Mouse (Mus musculus) layer of hippocampus, postnatal 36 days (tissue): ENCODE data around the gene Igfbp3. TPM values are rescaled to one million over a fixed set of nuclear protein-coding genes. Genes with fewer than 3 reads are reported as not detected.

ENCODE experiments used
- DNase-seq, 2 experiments: peaks; one replicate each; pipeline ENCODE4 v3.0.0; 2022
- total RNA-seq, 2 experiments: library from RNA; stranded (reverse); gene quantifications; 2 replicates each; pipeline ENCODE4 v1.2.3; 2021

The Igfbp3 gene
- total RNA-seq, 2 experiments from 2014 or later: 11.9 to 15.4 TPM

DNA sequence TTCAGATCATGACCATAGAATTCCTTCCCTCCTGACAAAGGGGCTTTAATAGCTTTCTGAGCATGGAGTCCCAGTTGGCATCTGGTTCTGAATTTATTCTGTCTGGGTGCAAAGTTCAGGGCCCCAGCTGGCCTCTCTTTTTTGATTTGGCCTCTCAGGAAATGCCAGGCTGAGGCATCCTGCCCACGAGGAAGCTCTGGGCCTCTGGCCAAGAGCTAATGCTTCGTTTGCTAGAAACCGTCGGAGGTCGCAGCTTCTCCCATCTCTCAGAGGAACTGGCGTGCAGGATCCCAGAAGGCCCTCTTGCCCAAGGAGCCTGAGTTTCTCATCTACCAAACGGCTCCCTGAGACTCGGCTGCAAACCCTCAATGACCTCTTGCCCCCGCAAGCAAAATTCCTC, 2.5 kb downstream of the Igfbp3 start:
- DNase-seq: no peak

DNA sequence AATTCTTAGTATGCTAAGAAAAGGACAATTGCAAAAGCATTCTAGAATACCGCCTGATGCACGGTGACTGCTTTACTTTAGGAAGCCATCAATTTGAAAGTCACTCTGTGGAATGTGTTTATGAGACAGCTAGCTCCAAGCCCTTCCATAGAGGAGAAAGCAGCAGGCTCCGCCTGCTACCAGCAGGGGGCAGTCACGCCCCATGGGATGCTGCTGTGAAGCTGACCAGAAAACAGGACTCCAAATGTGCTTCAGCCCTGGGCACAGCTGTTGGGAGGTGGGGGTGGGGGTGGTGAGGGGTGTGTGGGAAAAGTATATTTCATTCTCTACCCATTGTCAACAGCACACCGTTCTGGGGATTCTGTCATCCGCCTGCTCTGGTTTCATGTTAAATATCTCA, 3.4 kb downstream of the Igfbp3 start:
- DNase-seq: peak; percentile 76 to 77

DNA sequence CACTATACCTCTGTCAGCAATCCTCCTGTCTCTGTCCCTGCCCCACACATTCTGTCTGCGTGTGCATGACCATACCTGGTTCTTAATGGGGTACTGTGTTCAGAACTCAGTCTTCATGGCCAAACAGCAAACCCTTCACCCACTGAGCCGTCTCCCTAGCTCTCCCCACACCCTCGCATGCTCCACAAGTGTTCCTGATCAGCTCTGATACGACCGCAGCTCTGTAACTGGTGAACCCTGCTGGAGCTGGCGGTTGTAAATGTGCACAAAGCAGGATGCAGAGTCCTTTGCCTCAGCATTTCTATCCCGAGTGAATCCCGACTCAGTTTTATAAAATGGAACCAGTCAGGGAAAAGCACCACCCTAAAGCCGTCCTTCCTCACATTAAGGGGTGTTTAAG, 9.9 kb downstream of the Igfbp3 start:
- no peak for DNase-seq

DNA sequence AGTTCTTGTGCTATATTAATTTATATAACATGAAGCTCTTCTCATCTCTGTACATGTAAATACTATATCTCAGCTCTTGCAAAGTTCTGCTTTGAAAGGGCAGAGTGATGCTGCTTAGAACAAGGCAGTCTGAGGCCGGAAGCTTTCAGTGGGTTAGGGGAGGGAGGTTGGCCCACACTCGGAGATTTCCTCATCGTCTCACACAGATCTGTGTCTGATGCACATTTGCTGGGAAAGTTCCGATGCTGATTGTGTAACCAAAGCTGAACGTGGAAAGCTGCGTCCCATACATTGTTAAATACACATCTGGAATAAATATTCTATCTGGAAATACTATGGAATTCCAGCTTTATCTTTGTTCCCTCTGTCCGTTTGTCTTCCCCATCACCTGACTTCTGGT, 11.5 kb downstream of the Igfbp3 start:
- DNase-seq: no peak

GRCm38 (mm10) chr11:7200393-7200783, 13.3 kb downstream of the Igfbp3 start:
- no peak for DNase-seq

- peak in 1 of 2 experiments; percentile 54 for DNase-seq
Observed at GRCm38 (mm10) chr11:7199736-7200392, 13.9 kb downstream of the Igfbp3 start.

DNA sequence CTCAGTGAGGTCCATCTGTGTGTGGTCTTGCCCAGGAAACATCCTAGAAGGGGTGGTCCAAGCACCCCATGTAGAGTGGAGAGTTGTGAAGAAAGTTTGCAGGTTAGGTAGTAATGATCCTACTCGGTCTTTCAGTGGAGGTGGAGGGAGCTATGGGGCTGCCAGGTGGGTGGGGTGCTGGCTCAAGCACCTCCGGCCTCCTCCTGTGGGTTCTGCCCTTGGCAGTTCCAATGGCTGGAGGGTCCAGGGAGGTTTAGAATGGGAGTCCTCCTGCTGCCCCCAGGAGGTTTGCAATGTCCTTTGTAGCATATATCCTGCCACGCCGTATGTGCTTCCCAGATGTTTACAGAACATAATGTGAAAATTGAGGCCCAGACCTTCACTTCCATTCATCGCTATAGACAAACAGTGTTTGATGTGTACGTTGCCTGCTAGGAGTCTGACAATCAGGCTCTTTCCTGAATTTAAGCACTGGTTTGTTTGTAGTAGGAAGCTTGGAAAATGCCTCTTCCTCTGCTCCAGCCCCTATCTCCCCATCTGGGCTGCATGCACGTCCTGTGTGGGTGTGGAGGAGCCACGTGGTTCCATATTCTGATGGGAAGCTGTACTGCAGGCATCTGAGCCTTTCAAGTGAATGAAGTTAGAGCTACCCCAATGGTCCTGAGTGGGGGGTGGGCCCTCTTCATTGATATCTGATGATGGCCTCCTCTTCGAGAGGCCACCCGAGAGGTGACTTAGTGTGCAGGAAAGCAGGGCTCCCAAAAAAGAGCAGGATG, 15.1 kb downstream of the Igfbp3 start:
- no peak for DNase-seq

GRCm38 (mm10) chr11:7198006-7198405, 15.7 kb downstream of the Igfbp3 start:
- no peak for DNase-seq

DNA sequence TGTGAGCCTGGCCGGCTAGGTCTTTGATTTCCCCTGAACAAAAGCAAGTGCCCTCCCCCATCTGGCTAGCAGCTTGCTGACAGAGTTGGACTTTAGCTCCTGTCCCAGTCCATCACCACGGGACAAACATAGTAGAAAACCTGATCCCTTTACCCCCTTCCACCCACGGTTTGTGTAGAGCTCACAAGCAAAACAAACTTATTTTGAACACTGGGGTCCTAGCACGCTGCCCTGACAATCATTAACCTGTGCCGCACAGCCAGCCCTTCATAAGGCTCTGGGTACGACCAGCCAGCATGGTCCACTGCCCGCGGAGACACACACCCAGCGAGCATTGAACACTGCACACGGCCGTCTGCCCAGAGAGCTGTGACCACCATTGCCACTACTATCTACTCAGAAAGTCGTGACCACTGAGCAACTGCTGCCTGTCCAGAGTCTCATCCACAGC, 16.2 kb downstream of the Igfbp3 start, which contains the start of gene Igfbp1:
Gene Igfbp1, plus strand, starts transcription at position 292 of the 451 bp plus-strand sequence.
- no peak for DNase-seq

GRCm38 (mm10) chr11:7195312-7195685, 18.4 kb downstream of the Igfbp3 start:
- no peak for DNase-seq

GRCm38 (mm10) chr11:7194432-7195311, 19.1 kb downstream of the Igfbp3 start:
- DNase-seq: no peak

- no peak for DNase-seq
Observed at GRCm38 (mm10) chr11:7193134-7193533, 20.6 kb downstream of the Igfbp3 start.

DNA sequence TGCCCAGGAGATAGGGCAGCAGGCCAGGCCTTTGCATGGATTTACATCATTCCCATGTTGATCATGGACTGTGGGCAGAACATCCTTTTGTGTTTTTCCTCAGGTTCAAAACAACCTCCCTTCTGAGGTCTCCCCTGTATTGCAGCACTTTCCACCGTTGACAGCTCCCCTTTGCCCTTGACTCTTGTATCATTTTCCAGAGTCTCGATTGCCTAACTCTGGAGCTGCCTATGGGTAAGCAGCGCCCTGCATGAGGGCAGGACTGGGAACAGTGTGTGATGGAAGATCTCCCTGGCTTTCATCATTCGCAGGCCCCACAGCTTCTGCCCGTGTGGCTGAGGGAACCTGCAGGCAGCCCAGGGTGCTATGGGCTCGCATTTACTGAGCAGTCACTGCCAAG, 21.0 kb downstream of the Igfbp3 start:
- no peak for DNase-seq

- DNase-seq: no peak
Observed at GRCm38 (mm10) chr11:7188469-7188868, 25.3 kb downstream of the Igfbp3 start, which contains the start of gene Gm11985. Gene Gm11985 (minus strand): TSS chr11:7188569.

GRCm38 (mm10) chr11:7187472-7187871, 26.3 kb downstream of the Igfbp3 start:
- no peak for DNase-seq

DNA sequence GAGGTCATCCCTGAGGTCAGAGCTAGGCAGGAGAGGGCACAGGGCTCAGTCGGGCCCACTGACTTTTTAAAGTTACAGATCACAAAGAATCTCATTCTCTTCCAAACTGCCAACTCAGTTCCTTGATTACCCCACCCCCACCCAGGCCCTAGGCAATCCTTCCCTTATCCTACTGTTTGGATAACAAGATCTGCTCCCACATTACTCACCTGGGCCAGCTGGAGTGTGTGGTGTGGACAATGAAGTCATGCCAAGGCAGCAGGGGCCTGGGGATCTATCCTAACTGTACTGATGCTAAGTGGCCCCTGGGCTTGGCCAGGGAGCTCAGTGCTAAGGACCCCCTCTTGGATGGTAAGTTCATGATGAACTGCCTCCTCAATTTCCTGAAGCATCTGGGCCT, 29.3 kb downstream of the Igfbp3 start:
- DNase-seq: no peak

DNA sequence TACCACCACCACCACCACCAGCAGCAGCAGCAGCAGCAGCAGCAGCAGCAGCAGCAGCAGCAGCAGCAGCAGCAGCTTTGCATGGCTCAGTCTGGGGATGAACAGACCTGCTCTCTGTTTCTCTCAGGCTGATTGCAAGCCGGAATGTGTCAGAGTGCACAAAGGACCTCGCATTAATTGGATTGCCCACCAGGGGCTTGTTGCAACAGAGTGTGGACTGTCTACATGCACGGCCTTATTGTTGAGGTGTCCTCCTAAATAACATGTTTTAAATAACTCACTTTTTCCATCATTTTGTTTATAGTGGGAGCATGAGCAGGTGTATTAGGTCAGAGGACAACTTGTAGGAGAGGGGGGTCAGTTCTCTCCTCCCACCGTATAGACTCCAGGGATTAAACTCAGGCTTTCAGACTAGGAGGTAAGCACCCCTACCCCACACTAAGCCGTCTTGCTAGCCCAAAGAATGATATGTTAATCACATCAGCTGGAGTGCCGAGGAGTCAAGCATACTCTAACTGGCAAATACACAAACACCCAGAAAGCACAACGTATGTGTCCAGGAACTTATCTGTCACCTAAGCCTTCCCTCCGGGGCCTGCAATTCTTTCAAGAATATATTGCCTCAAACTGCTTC, 31.2 kb downstream of the Igfbp3 start:
- no peak for DNase-seq

GRCm38 (mm10) chr11:7179276-7179675, 34.4 kb downstream of the Igfbp3 start:
- no peak for DNase-seq

GRCm38 (mm10) chr11:7178724-7179123, 35.0 kb downstream of the Igfbp3 start:
- no peak for DNase-seq

GRCm38 (mm10) chr11:7173664-7174063, 40.1 kb downstream of the Igfbp3 start:
- DNase-seq: no peak

DNA sequence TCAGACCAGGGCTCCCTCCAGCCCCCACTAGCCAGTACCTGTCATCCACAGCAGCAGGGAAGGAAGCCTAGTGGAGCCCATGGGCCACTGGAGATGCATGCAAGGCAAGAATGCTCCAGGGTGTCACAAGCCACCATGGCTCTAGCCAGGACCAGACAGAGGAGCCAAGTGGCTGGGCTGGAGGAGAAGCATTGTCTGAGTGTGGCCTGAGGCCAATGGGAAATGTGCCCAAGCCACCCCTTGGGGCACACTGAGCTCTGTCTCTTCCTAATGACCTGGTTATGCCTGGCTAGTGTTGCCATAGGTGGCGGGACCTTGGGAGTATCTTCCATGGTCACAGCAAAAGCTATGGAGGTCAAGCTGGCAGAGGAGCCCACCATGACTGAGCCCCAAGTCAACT, 44.1 kb downstream of the Igfbp3 start:
- DNase-seq: no peak

DNA sequence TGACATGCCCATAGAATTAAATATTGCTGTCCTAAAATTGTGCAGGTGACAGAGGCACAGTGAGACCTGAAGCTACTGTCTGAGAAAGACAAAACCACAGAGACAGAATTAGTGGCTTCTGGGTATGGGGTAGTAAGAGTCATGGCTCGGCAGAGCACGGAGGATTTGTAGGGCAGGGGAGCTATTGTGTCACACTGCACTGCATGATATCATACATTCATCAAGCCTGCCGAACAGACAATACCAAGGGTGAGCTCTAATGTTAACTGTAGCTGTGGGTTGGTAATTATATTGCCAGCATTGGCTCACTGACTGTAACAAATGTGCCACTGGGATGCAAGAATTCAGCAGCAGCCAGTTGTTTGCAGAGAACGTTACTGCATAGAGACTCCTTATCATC, 49.3 kb downstream of the Igfbp3 start:
- DNase-seq: no peak
